Mouse (Mus musculus): ENCODE results near the gene Zbtb39.

Gene Zbtb39

GRCm38 (mm10) chr10:127739083-127739660 is at the start of gene Zbtb39:
TSS of gene Zbtb39 (plus strand) at chr10:127739538.
- peak; percentile 65 for DNase-seq

- no peak for DNase-seq
Measured at GRCm38 (mm10) chr10:127691053-127691452, 48.3 kb upstream of the Zbtb39 start.

- peak; percentile 57 for DNase-seq
Measured at GRCm38 (mm10) chr10:127694636-127695035, 44.7 kb upstream of the Zbtb39 start.

- no peak for DNase-seq
Measured at GRCm38 (mm10) chr10:127695775-127696174, 43.6 kb upstream of the Zbtb39 start.

- DNase-seq, result no peak
Measured at GRCm38 (mm10) chr10:127698966-127699365, 40.4 kb upstream of the Zbtb39 start.

- no peak for DNase-seq
Measured at GRCm38 (mm10) chr10:127703299-127703698, 36.0 kb upstream of the Zbtb39 start.

- DNase-seq, result no peak
Measured at GRCm38 (mm10) chr10:127704293-127704692, 35.0 kb upstream of the Zbtb39 start.

GRCm38 (mm10) chr10:127704766-127705220 is 34.5 kb upstream of the Zbtb39 start, which contains the start of gene Myo1a:
TSS of gene Myo1a (plus strand) at chr10:127705170.
- DNase-seq, result no peak

GRCm38 (mm10) chr10:127705783-127706182 is 33.6 kb upstream of the Zbtb39 start:
- DNase-seq, result no peak

- DNase-seq, result no peak
Measured at GRCm38 (mm10) chr10:127707721-127708120, 31.6 kb upstream of the Zbtb39 start.

GRCm38 (mm10) chr10:127708850-127709370 is 30.4 kb upstream of the Zbtb39 start:
- no peak for DNase-seq

GRCm38 (mm10) chr10:127710331-127710730 is 29.0 kb upstream of the Zbtb39 start:
- no peak for DNase-seq

- DNase-seq, result no peak
Measured at GRCm38 (mm10) chr10:127712736-127713135, 26.6 kb upstream of the Zbtb39 start.

- DNase-seq, result no peak
Measured at GRCm38 (mm10) chr10:127721671-127722418, 17.5 kb upstream of the Zbtb39 start.

GRCm38 (mm10) chr10:127724178-127724577 is 15.2 kb upstream of the Zbtb39 start, which contains the start of gene Tac2:
TSS of gene Tac2 (plus strand) at chr10:127724478.
- DNase-seq, result no peak

- DNase-seq, result no peak
Measured at GRCm38 (mm10) chr10:127725136-127725535, 14.2 kb upstream of the Zbtb39 start.

GRCm38 (mm10) chr10:127728437-127728836 is 10.9 kb upstream of the Zbtb39 start:
- no peak for DNase-seq

GRCm38 (mm10) chr10:127730285-127730932 is 8.9 kb upstream of the Zbtb39 start:
- no peak for DNase-seq

- no peak for DNase-seq
Measured at GRCm38 (mm10) chr10:127730933-127731310, 8.4 kb upstream of the Zbtb39 start.

GRCm38 (mm10) chr10:127731397-127731796 is 7.9 kb upstream of the Zbtb39 start:
- DNase-seq, result no peak

GRCm38 (mm10) chr10:127734434-127734833 is 4.9 kb upstream of the Zbtb39 start:
- no peak for DNase-seq

GRCm38 (mm10) chr10:127736266-127736665 is 3.1 kb upstream of the Zbtb39 start:
- no peak for DNase-seq

- DNase-seq, result no peak
Measured at GRCm38 (mm10) chr10:127736916-127737315, 2.4 kb upstream of the Zbtb39 start.

- no peak for DNase-seq
Measured at GRCm38 (mm10) chr10:127737552-127737951, 1.8 kb upstream of the Zbtb39 start.

All from cerebellum, adult 9-10 months (tissue).